20 mouse cellular contexts compared by ENCODE assay signal in genomic region chr2:93749709-93750108, GRCm38 (mm10).
A peak's percentile ranks its signal among the peaks of the same experiment; 100 is the strongest.
DNase-seq lines count a peak whose midpoint lies in the region; ATAC-seq and TF ChIP-seq lines count a peak whose summit lies in the region.
"Had no signal": no experiment of that assay in that cellular context is flagged by ENCODE, and none has a peak within 500 bp of the region (broad histone marks: within the 10 kb centered on the region; RNA-seq: fewer than 3 reads in every experiment).

No protein-coding gene starts in this region.

- 78% methylated on average over 4 of the region's 4 CpGs for WGBS in hindbrain, embryonic 16.5 days
- WGBS in hindbrain, embryonic 14.5 days: 83% methylated on average over 4 of the region's 4 CpGs
- 46% methylated on average over 4 of the region's 4 CpGs for WGBS in lung, embryonic 14.5 days

- H3K27me3 ChIP-seq in hindbrain, embryonic 16.5 days (replicated peaks; ENCODE audit: control insufficient read depth, insufficient read depth, low read length): no peaks in the 10 kb centered on the region
- no peaks in the 10 kb centered on the region for H3K27me3 ChIP-seq in hindbrain, embryonic 14.5 days (ENCODE audit: control insufficient read depth, insufficient read depth, low read length)
- H3K27me3 ChIP-seq in lung, embryonic 14.5 days (ENCODE audit: insufficient read depth, low read length): no peaks in the 10 kb centered on the region
- H3K27me3 ChIP-seq: limb, embryonic 15.5 days; neural tube, embryonic 13.5 days had no signal

- no peaks in the 10 kb centered on the region for H3K9me3 ChIP-seq in hindbrain, embryonic 16.5 days (ENCODE audit: control insufficient read depth, low read length)
- no peaks in the 10 kb centered on the region for H3K9me3 ChIP-seq in hindbrain, embryonic 14.5 days (ENCODE audit: control insufficient read depth, low read length)
- H3K9me3 ChIP-seq in lung, embryonic 14.5 days (ENCODE audit: low read depth, low read length): no peaks in the 10 kb centered on the region
- H3K9me3 ChIP-seq: limb, embryonic 15.5 days; neural tube, embryonic 13.5 days had no signal

- DNase-seq in adrenal gland, postnatal 14 days: peak; percentile 28
- no peak for DNase-seq in adrenal gland, postnatal 4 days (ENCODE audit: low spot score in 2 of 2)
- no peak for DNase-seq in hindbrain, embryonic 14.5 days (ENCODE audit: low spot score)
- DNase-seq in lung, embryonic 14.5 days: peak; percentile 58
- no peak for DNase-seq in lung, adult 18-20 months
- peak; percentile 49 for DNase-seq in kidney, postnatal 14 days
- DNase-seq in testis, postnatal 14 days (ENCODE audit: low spot score): no peak
- DNase-seq: heart, postnatal 36 days; layer of hippocampus, postnatal 36 days; midbrain, embryonic 14.5 days; thymus, adult 18-20 months; thymus, postnatal 4 days had no signal

- H3K4me2 ChIP-seq in hindbrain, embryonic 16.5 days (ENCODE audit: low read length): no peak overlapping the region
- no peak overlapping the region for H3K4me2 ChIP-seq in hindbrain, embryonic 14.5 days (replicated peaks)
- H3K4me2 ChIP-seq in lung, embryonic 14.5 days: no peak overlapping the region
- H3K4me2 ChIP-seq: limb, embryonic 15.5 days; neural tube, embryonic 13.5 days had no signal

- H3K9ac ChIP-seq in hindbrain, embryonic 16.5 days (ENCODE audit: low read depth, low read length): no peak overlapping the region
- H3K9ac ChIP-seq in hindbrain, embryonic 14.5 days: no peak overlapping the region
- no peak overlapping the region for H3K9ac ChIP-seq in lung, embryonic 14.5 days
- H3K9ac ChIP-seq: limb, embryonic 15.5 days; neural tube, embryonic 13.5 days had no signal

- no peak for TF ChIP-seq CTCF in lung, embryonic 14.5 days (IDR thresholded peaks at IDR 0.05; ENCODE audit: low read depth)

- H3K4me1 ChIP-seq in hindbrain, embryonic 16.5 days (ENCODE audit: control insufficient read depth, insufficient read depth, low read depth, low read length): peaks cover 7% of the 10 kb centered on the region
- peaks cover 9% of the 10 kb centered on the region for H3K4me1 ChIP-seq in hindbrain, embryonic 14.5 days (replicated peaks; ENCODE audit: control insufficient read depth, insufficient read depth, low read length)
- H3K4me1 ChIP-seq in lung, embryonic 14.5 days (ENCODE audit: insufficient read depth): peaks cover 15% of the 10 kb centered on the region; the same call in 1 of the 2 replicates

- no peak overlapping the region for H3K27ac ChIP-seq in hindbrain, embryonic 16.5 days (ENCODE audit: low read depth, low read length)
- no peak overlapping the region for H3K27ac ChIP-seq in hindbrain, embryonic 14.5 days
- H3K27ac ChIP-seq in lung, embryonic 14.5 days (ENCODE audit: low read depth): no peak overlapping the region
- H3K27ac ChIP-seq: hindbrain, postnatal 0 days; layer of hippocampus, adult 2 months; limb, embryonic 15.5 days; neural tube, embryonic 13.5 days had no signal

- ATAC-seq in hindbrain, embryonic 16.5 days: 0 out of 2 replicates have a peak, but pooled peaks have one; percentile 2
- no peak for ATAC-seq in hindbrain, embryonic 14.5 days (ENCODE audit: low FRiP score)
- no peak for ATAC-seq in lung, embryonic 14.5 days (ENCODE audit: insufficient read depth)
- ATAC-seq: activated CD4-positive, CD25-positive, alpha-beta regulatory T cell, adult 4 months; CD4-positive, CD25-positive, alpha-beta regulatory T cell, adult 4 months; hindbrain, postnatal 0 days; intestine, postnatal 0 days had no signal

- H3K36me3 ChIP-seq in hindbrain, embryonic 16.5 days (ENCODE audit: control insufficient read depth, insufficient read depth, low read length): no peaks in the 10 kb centered on the region
- H3K36me3 ChIP-seq in hindbrain, embryonic 14.5 days (replicated peaks; ENCODE audit: control insufficient read depth, insufficient read depth): no peaks in the 10 kb centered on the region
- no peaks in the 10 kb centered on the region for H3K36me3 ChIP-seq in lung, embryonic 14.5 days (ENCODE audit: insufficient read depth)
- H3K36me3 ChIP-seq: limb, embryonic 15.5 days; neural tube, embryonic 13.5 days had no signal

- no peak overlapping the region for H3K4me3 ChIP-seq in hindbrain, embryonic 16.5 days (ENCODE audit: low read length)
- H3K4me3 ChIP-seq in hindbrain, embryonic 14.5 days (replicated peaks; ENCODE audit: low read length): no peak overlapping the region
- no peak overlapping the region for H3K4me3 ChIP-seq in lung, embryonic 14.5 days (ENCODE audit: low read depth, low read length)
- H3K4me3 ChIP-seq: layer of hippocampus, adult 2 months; limb, embryonic 15.5 days; neural tube, embryonic 13.5 days had no signal

Comparison
In these comparisons a context has a peak if more than half of its experiments do, and no peak if none do; other contexts are left out.
1. DNase-seq: peak in adrenal gland, postnatal 14 days (single experiment), lung, embryonic 14.5 days (single experiment) and kidney, postnatal 14 days (single experiment); none in adrenal gland, postnatal 4 days (0 of 2), hindbrain, embryonic 14.5 days (single experiment), lung, adult 18-20 months (0 of 2) and testis, postnatal 14 days (single experiment).